Mouse (Mus musculus) heart, postnatal 4 days (tissue): ENCODE results near the gene Anapc16. TPM values are rescaled to one million over a fixed set of nuclear protein-coding genes. Genes with fewer than 3 reads are reported as not detected.

ENCODE experiments used
- DNase-seq: peaks from one replicate; pipeline ENCODE4 v3.0.0; 2021
- total RNA-seq, 2 experiments: library from RNA; stranded (reverse); gene quantifications; 2 replicates each; pipeline ENCODE4 v1.2.3; 2021

Anapc16 gene
- total RNA-seq, 2 experiments from 2014 or later: 70.5 to 73.5 TPM

- DNase-seq: peak; percentile 55
Observed at GRCm38 (mm10) chr10:59948363-59949254, 54.3 kb downstream of the Anapc16 start.

- DNase-seq: peak; percentile 38
Observed at GRCm38 (mm10) chr10:59947296-59948073, 55.5 kb downstream of the Anapc16 start.

- DNase-seq: no peak
Observed at GRCm38 (mm10) chr10:59946362-59946761, 56.6 kb downstream of the Anapc16 start.

- DNase-seq: no peak
Observed at GRCm38 (mm10) chr10:59945416-59945815, 57.5 kb downstream of the Anapc16 start.

- peak; percentile 92 for DNase-seq
Observed at GRCm38 (mm10) chr10:59943421-59943989, 59.4 kb downstream of the Anapc16 start.

- DNase-seq: peak; percentile 59
Observed at GRCm38 (mm10) chr10:59942847-59943420, 60.0 kb downstream of the Anapc16 start.

- DNase-seq: no peak
Observed at GRCm38 (mm10) chr10:59942281-59942846, 60.6 kb downstream of the Anapc16 start.

- no peak for DNase-seq
Observed at GRCm38 (mm10) chr10:59939081-59939480, 63.9 kb downstream of the Anapc16 start.

GRCm38 (mm10) chr10:59938662-59939061 is 64.3 kb downstream of the Anapc16 start:
- DNase-seq: no peak

Other genes with a start within 250 kb of the Anapc16 start
- gene Dnajb12, start 123.6 kb downstream of the Anapc16 start, total RNA-seq: 10 to 100 TPM; 39.6 to 41.1 TPM
- gene Ddit4, start 51.3 kb downstream of the Anapc16 start, total RNA-seq: 10 to 100 TPM; 31.4 to 36.9 TPM
- 10 to 100 TPM; 20.2 to 22.0 TPM for gene Ascc1, start 330 bp downstream of the Anapc16 start, total RNA-seq
- 1 to 10 TPM; 6.5 to 8.5 TPM for gene Spock2, start 103.1 kb upstream of the Anapc16 start, total RNA-seq
- 1 to 10 TPM; 1.6 to 2.4 TPM for gene Chst3, start 216.1 kb upstream of the Anapc16 start, total RNA-seq